Comparison of ENCODE assay signal across 19 mouse cellular contexts in genomic region chr10:128544674-128545569, GRCm38 (mm10). TPM values are rescaled to one million over a fixed set of nuclear protein-coding genes. Genes with fewer than 3 reads are reported as not detected.
DNase-seq lines count a peak whose midpoint lies in the region; ATAC-seq and TF ChIP-seq lines count a peak whose summit lies in the region.
"Had no signal": no experiment of that assay in that cellular context is flagged by ENCODE, and none has a peak within 500 bp of the region (broad histone marks: within the 10 kb centered on the region; RNA-seq: fewer than 3 reads in every experiment).

No protein-coding gene starts in this region.

- no peaks in the 10 kb centered on the region for H3K27me3 ChIP-seq in liver, embryonic 11.5 days (replicated peaks; ENCODE audit: control insufficient read depth, insufficient read depth, low read length)
- no peaks in the 10 kb centered on the region for H3K27me3 ChIP-seq in liver, postnatal 0 days (ENCODE audit: insufficient read depth, low read length)
- no peaks in the 10 kb centered on the region for H3K27me3 ChIP-seq in limb, embryonic 10.5 days (ENCODE audit: low read depth, poor library complexity, severe bottlenecking)
- H3K27me3 ChIP-seq: forebrain, embryonic 15.5 days; limb, embryonic 15.5 days; neural tube, embryonic 13.5 days had no signal

- intact Hi-C loops in heart, postnatal 36 days (cut with DNase I), result loop anchor here (5.0 kb wide), 1 partner anchor 133 kb away; the partner anchor contains the start of genes Nabp2 and Rnf41

- no peaks in the 10 kb centered on the region for H3K9me3 ChIP-seq in liver, embryonic 11.5 days (ENCODE audit: control insufficient read depth, low read length)
- H3K9me3 ChIP-seq in liver, postnatal 0 days (ENCODE audit: low read length), result no peaks in the 10 kb centered on the region
- H3K9me3 ChIP-seq in ES-E14 (ENCODE audit: control insufficient read depth, insufficient read depth, low read depth, low read length), result no peaks in the 10 kb centered on the region
- H3K9me3 ChIP-seq in limb, embryonic 10.5 days (replicated peaks), result no peaks in the 10 kb centered on the region
- H3K9me3 ChIP-seq: forebrain, embryonic 15.5 days; limb, embryonic 15.5 days; neural tube, embryonic 13.5 days had no signal

- ATAC-seq in liver, embryonic 11.5 days (replicated peaks; ENCODE audit: low FRiP score), result no peak
- no peak for ATAC-seq in liver, postnatal 0 days
- no peak for ATAC-seq in activated CD4-positive, CD25-positive, alpha-beta regulatory T cell, adult 4 months
- ATAC-seq: forebrain, embryonic 15.5 days; hindbrain, postnatal 0 days had no signal

- in situ Hi-C loops in ES-E14 (cut with MboI; ENCODE audit: low sequenced_read_pairs in 2 of 2, unreplicated experiment in 2 of 2), result no loop called here

- peak; percentile 94 for DNase-seq in heart, adult 11 months
- DNase-seq in heart, postnatal 36 days, result no peak
- no peak for DNase-seq in liver, embryonic 11.5 days (ENCODE audit: low spot score)
- DNase-seq in liver, postnatal 0 days, result no peak
- DNase-seq in ES-E14 (ENCODE audit: low read depth, low spot score), result no peak
- DNase-seq in limb, embryonic 10.5 days (ENCODE audit: low spot score), result no peak
- DNase-seq: adrenal gland, adult 2 months; heart, adult 18-20 months; kidney, adult 11 months; kidney, postnatal 36 days; layer of hippocampus, adult 9-11 months; lung, adult 18-20 months; right cerebral cortex, postnatal 14 days had no signal

- 93% methylated on average over 37 of the region's 37 CpGs for whole genome bisulfite sequencing in liver, embryonic 11.5 days
- WGBS in liver, postnatal 0 days (ENCODE audit: insufficient replicate concordance), result 93% methylated on average over 37 of the region's 37 CpGs
- 94% methylated on average over 37 of the region's 37 CpGs for WGBS in limb, embryonic 10.5 days

- H3K4me2 ChIP-seq in liver, embryonic 11.5 days, result no peak overlapping the region
- no peak overlapping the region for H3K4me2 ChIP-seq in liver, postnatal 0 days (ENCODE audit: low read depth, low read length)
- H3K4me2 ChIP-seq: forebrain, embryonic 15.5 days; limb, embryonic 15.5 days; midbrain, embryonic 11.5 days; neural tube, embryonic 13.5 days had no signal

- no peak overlapping the region for H3K27ac ChIP-seq in liver, embryonic 11.5 days (ENCODE audit: low read depth, low read length)
- H3K27ac ChIP-seq in liver, postnatal 0 days (ENCODE audit: low read depth), result no peak overlapping the region
- no peak overlapping the region for H3K27ac ChIP-seq in ES-E14 (ENCODE audit: insufficient read depth, low read depth, low read length, poor library complexity, severe bottlenecking)
- H3K27ac ChIP-seq in limb, embryonic 10.5 days, result no peak overlapping the region
- H3K27ac ChIP-seq: forebrain, embryonic 15.5 days; hindbrain, postnatal 0 days; neural tube, embryonic 13.5 days had no signal

- H3K36me3 ChIP-seq in liver, embryonic 11.5 days (ENCODE audit: control insufficient read depth, insufficient read depth, low read length), result peaks cover 26% of the 10 kb centered on the region
- H3K36me3 ChIP-seq in liver, postnatal 0 days (replicated peaks; ENCODE audit: insufficient read depth, low read length), result peaks cover 24% of the 10 kb centered on the region
- H3K36me3 ChIP-seq in ES-E14 (ENCODE audit: control insufficient read depth, insufficient read depth, low read length, poor library complexity, severe bottlenecking), result peaks cover 33% of the 10 kb centered on the region
- peaks cover 60% of the 10 kb centered on the region for H3K36me3 ChIP-seq in limb, embryonic 10.5 days

- peak overlapping the region; percentile 8; the same call in 1 of the 2 replicates for H3K4me3 ChIP-seq in liver, embryonic 11.5 days (ENCODE audit: low read depth, low read length)
- H3K4me3 ChIP-seq in liver, postnatal 0 days (ENCODE audit: low read depth, low read length), result no peak overlapping the region
- peak overlapping the region in 1 of 2 experiments; percentile 38; a peak in 2 of 4 replicates for H3K4me3 ChIP-seq in ES-E14 (ENCODE audit: insufficient read depth in 1 of 2, low read depth in 1 of 2, low read length in 2 of 2, poor library complexity in 1 of 2, severe bottlenecking in 1 of 2)
- H3K4me3 ChIP-seq in limb, embryonic 10.5 days, result peak overlapping the region; percentile 1
- H3K4me3 ChIP-seq: forebrain, embryonic 15.5 days; limb, embryonic 15.5 days; neural tube, embryonic 13.5 days had no signal

- H3K9ac ChIP-seq in liver, embryonic 11.5 days (ENCODE audit: low read depth, low read length), result 0 out of 2 replicates have a peak overlapping the region, but pooled peaks have one; percentile 3
- no peak overlapping the region; the same call in 1 of the 2 replicates for H3K9ac ChIP-seq in liver, postnatal 0 days (replicated peaks)
- H3K9ac ChIP-seq in ES-E14 (ENCODE audit: insufficient read depth, low read depth, low read length, poor library complexity, severe bottlenecking), result peak overlapping the region; percentile 29; the same call in 1 of the 2 replicates
- H3K9ac ChIP-seq: forebrain, embryonic 15.5 days; limb, embryonic 15.5 days; neural tube, embryonic 13.5 days had no signal

- no peak for TF ChIP-seq CTCF in liver, postnatal 0 days (IDR thresholded peaks at IDR 0.05; ENCODE audit: low read depth)

- no peak for TF ChIP-seq EP300 in liver, postnatal 0 days (IDR thresholded peaks at IDR 0.05; ENCODE audit: low read depth)

- peaks cover 7% of the 10 kb centered on the region; the same call in 1 of the 2 replicates for H3K4me1 ChIP-seq in liver, embryonic 11.5 days (replicated peaks; ENCODE audit: control insufficient read depth, insufficient read depth, low read length)
- peaks cover 9% of the 10 kb centered on the region for H3K4me1 ChIP-seq in liver, postnatal 0 days (ENCODE audit: insufficient read depth)
- peaks cover 0 to 19% of the 10 kb centered on the region in 2 experiments; a peak in 1 of 4 replicates for H3K4me1 ChIP-seq in ES-E14 (ENCODE audit: control insufficient read depth in 2 of 2, insufficient read depth in 2 of 2, low read length in 2 of 2, poor library complexity in 1 of 2)
- peaks cover 26% of the 10 kb centered on the region for H3K4me1 ChIP-seq in limb, embryonic 10.5 days

TF ChIP-seq in ES-E14, 5 proteins besides CTCF, POLR2A, EP300 and RAD21:
- no peak for TF ChIP-seq HCFC1 (IDR thresholded peaks at IDR 0.05; ENCODE audit: borderline replicate concordance, insufficient read depth, low read length)
- TF ChIP-seq MAFK (IDR thresholded peaks at IDR 0.05; ENCODE audit: insufficient read depth, low read depth, low read length), result no peak
- TF ChIP-seq CHD2 (IDR thresholded peaks at IDR 0.05; ENCODE audit: low read depth, low read length), result no peak
- TF ChIP-seq ZNF384 (IDR thresholded peaks at IDR 0.05; ENCODE audit: low read depth, low read length), result no peak
- TF ChIP-seq ZC3H11A (IDR thresholded peaks at IDR 0.05; ENCODE audit: borderline replicate concordance, low read depth, low read length), result no peak
TF ChIP-seq in ES-E14: peak in this region for 0.

RNA-seq across cellular contexts. Expression of gene Zc3h10, which starts 2.7 kb away (rescaled TPM):
- 1 to 10 TPM; 7.2 to 8.8 TPM for total RNA-seq in heart, postnatal 36 days (2021)
- polyA plus RNA-seq in liver, embryonic 11.5 days (2014; fragmentation: Nextera tagmentation; extraction: Ambion mirVana), result 9.9 and 11.1 TPM in 2 replicates
- 5.0 and 5.4 TPM in 2 replicates for polyA plus RNA-seq in liver, postnatal 0 days (2015; fragmentation: Nextera tagmentation; extraction: Ambion mirVana)
- total RNA-seq in ES-E14 (2012; rRNA removed), result 18.8 and 19.5 TPM in 2 replicates
- 14.5 and 15.4 TPM in 2 replicates for polyA plus RNA-seq in limb, embryonic 10.5 days (2016; fragmentation: Nextera tagmentation; extraction: Ambion mirVana)
- polyA plus RNA-seq in activated CD4-positive, CD25-positive, alpha-beta regulatory T cell, adult 4 months (2017; shearing (Covaris generic)), result 10 to 100 TPM in 1 of 2 experiments, 1 to 10 TPM in 1; 6.4 to 10.1 TPM

RNA-seq across cellular contexts. Expression of gene Rpl41, which starts 4.2 kb away (rescaled TPM):
- total RNA-seq in heart, postnatal 36 days (2021), result 1,000 to 10,000 TPM; 1,509 to 1,535 TPM
- 3,476 and 3,859 TPM in 2 replicates for polyA plus RNA-seq in liver, embryonic 11.5 days (2014; fragmentation: Nextera tagmentation; extraction: Ambion mirVana)
- 2,058 and 2,065 TPM in 2 replicates for polyA plus RNA-seq in liver, postnatal 0 days (2015; fragmentation: Nextera tagmentation; extraction: Ambion mirVana)
- total RNA-seq in ES-E14 (2012; rRNA removed), result 5,552 and 6,346 TPM in 2 replicates
- 3,499 and 3,829 TPM in 2 replicates for polyA plus RNA-seq in limb, embryonic 10.5 days (2016; fragmentation: Nextera tagmentation; extraction: Ambion mirVana)
- 1,000 to 10,000 TPM; 5,950 to 7,803 TPM for polyA plus RNA-seq in activated CD4-positive, CD25-positive, alpha-beta regulatory T cell, adult 4 months (2017; shearing (Covaris generic))

RNA-seq across cellular contexts. Expression of gene Esyt1, which starts 19.3 kb away (rescaled TPM):
- total RNA-seq in heart, postnatal 36 days (2021), result 10 to 100 TPM; 19.3 TPM
- polyA plus RNA-seq in liver, embryonic 11.5 days (2014; fragmentation: Nextera tagmentation; extraction: Ambion mirVana), result 19.1 TPM in 2 replicates
- 6.6 and 7.6 TPM in 2 replicates for polyA plus RNA-seq in liver, postnatal 0 days (2015; fragmentation: Nextera tagmentation; extraction: Ambion mirVana)
- 62.7 and 135 TPM in 2 replicates for total RNA-seq in ES-E14 (2012; rRNA removed)
- 7.0 and 8.4 TPM in 2 replicates for polyA plus RNA-seq in limb, embryonic 10.5 days (2016; fragmentation: Nextera tagmentation; extraction: Ambion mirVana)
- 10 to 100 TPM; 77.5 to 80.7 TPM for polyA plus RNA-seq in activated CD4-positive, CD25-positive, alpha-beta regulatory T cell, adult 4 months (2017; shearing (Covaris generic))

RNA-seq across cellular contexts. Expression of gene Pa2g4, which starts 20.9 kb away (rescaled TPM):
- 10 to 100 TPM; 43.4 to 50.5 TPM for total RNA-seq in heart, postnatal 36 days (2021)
- 384 and 397 TPM in 2 replicates for polyA plus RNA-seq in liver, embryonic 11.5 days (2014; fragmentation: Nextera tagmentation; extraction: Ambion mirVana)
- polyA plus RNA-seq in liver, postnatal 0 days (2015; fragmentation: Nextera tagmentation; extraction: Ambion mirVana), result 81.9 and 85.1 TPM in 2 replicates
- 127 and 170 TPM in 2 replicates for total RNA-seq in ES-E14 (2012; rRNA removed)
- polyA plus RNA-seq in limb, embryonic 10.5 days (2016; fragmentation: Nextera tagmentation; extraction: Ambion mirVana), result 267 and 322 TPM in 2 replicates
- 100 to 1,000 TPM; 136 to 160 TPM for polyA plus RNA-seq in activated CD4-positive, CD25-positive, alpha-beta regulatory T cell, adult 4 months (2017; shearing (Covaris generic))

RNA-seq across cellular contexts. Expression of gene Erbb3, which starts 44.5 kb away (rescaled TPM):
- 1 to 10 TPM; 8.9 to 9.2 TPM for total RNA-seq in heart, postnatal 36 days (2021)
- 3.0 and 3.7 TPM in 2 replicates for polyA plus RNA-seq in liver, embryonic 11.5 days (2014; fragmentation: Nextera tagmentation; extraction: Ambion mirVana)
- 7.3 and 7.8 TPM in 2 replicates for polyA plus RNA-seq in liver, postnatal 0 days (2015; fragmentation: Nextera tagmentation; extraction: Ambion mirVana)
- total RNA-seq in ES-E14 (2012; rRNA removed), result 24.9 and 30.3 TPM in 2 replicates
- polyA plus RNA-seq in limb, embryonic 10.5 days (2016; fragmentation: Nextera tagmentation; extraction: Ambion mirVana), result 3.2 and 5.3 TPM in 2 replicates
- 1 to 10 TPM; 4.1 to 4.2 TPM for polyA plus RNA-seq in activated CD4-positive, CD25-positive, alpha-beta regulatory T cell, adult 4 months (2017; shearing (Covaris generic))
